Mouse (Mus musculus) midbrain, embryonic 16.5 days (tissue): ENCODE results near the gene Gm5485. TPM values are rescaled to one million over a fixed set of nuclear protein-coding genes. Genes with fewer than 3 reads are reported as not detected.

Experiments used
- ATAC-seq: fragments of 200-750 bp; cut with Nextera tagmentation; 2 replicates; pipeline ENCODE4 v1.8.0; 2017; ENCODE audit warnings: moderate TSS enrichment
- H3K27ac ChIP-seq: fragments of 300-500 bp; sonication (generic); 2 replicates; pipeline ENCODE4 v1.5.1; 2014; ENCODE audit warnings: mild to moderate bottlenecking, low read length, mixed read lengths
- H3K27me3 ChIP-seq: fragments of 300-500 bp; sonication (generic); 2 replicates; pipeline ENCODE4 v1.6.1; 2014; ENCODE audit warnings: low read depth, low read length, mixed read lengths; ENCODE audit not compliant: control insufficient read depth, insufficient read depth
- H3K36me3 ChIP-seq: fragments of 300-500 bp; sonication (generic); 2 replicates; pipeline ENCODE4 v1.6.1; 2014; ENCODE audit warnings: mild to moderate bottlenecking, low read length, moderate library complexity, mixed read lengths; ENCODE audit not compliant: control insufficient read depth, insufficient read depth
- H3K4me1 ChIP-seq: fragments of 300-500 bp; sonication (generic); 2 replicates; pipeline ENCODE4 v1.6.1; 2014; ENCODE audit warnings: mild to moderate bottlenecking, low read length, mixed read lengths; ENCODE audit not compliant: control insufficient read depth, insufficient read depth
- H3K4me2 ChIP-seq: fragments of 300-500 bp; sonication (generic); 2 replicates; pipeline ENCODE4 v1.6.1; 2014; ENCODE audit warnings: mild to moderate bottlenecking, low read length, mixed read lengths
- H3K4me3 ChIP-seq: fragments of 300-500 bp; sonication (generic); 2 replicates; pipeline ENCODE4 v1.5.1; 2014; ENCODE audit warnings: low read depth, mild to moderate bottlenecking, low read length, moderate library complexity, mixed read lengths
- H3K9ac ChIP-seq: fragments of 300-500 bp; sonication (generic); 2 replicates; pipeline ENCODE4 v1.6.1; 2014; ENCODE audit warnings: low read depth, low read length, mixed read lengths
- H3K9me3 ChIP-seq: fragments of 300-500 bp; sonication (generic); replicated peaks from 2 replicates; pipeline ENCODE4 v1.6.1; 2014; ENCODE audit warnings: mild to moderate bottlenecking, low read length, mixed read lengths; ENCODE audit not compliant: control insufficient read depth, poor library complexity, severe bottlenecking
- WGBS: fragments of 180-500 bp; shearing (Covaris S2); extraction: QIAGEN DNeasy Blood & Tissue Kit; methylation state at CpG from one replicate; pipeline ENCODE4 v1.1.7; 2014; 5-methylcytosine and 5-hydroxymethylcytosine counted together
- polyA plus RNA-seq: library from polyadenylated mRNA; unstranded; fragments of >200 nt; fragmentation: Nextera tagmentation; extraction: Ambion mirVana; gene quantifications from 2 replicates; pipeline ENCODE4 v1.2.1, GENCODE M21; 2015

Gene Gm5485
- polyA plus RNA-seq, 1 experiment from 2014 or later: not detected

DNA sequence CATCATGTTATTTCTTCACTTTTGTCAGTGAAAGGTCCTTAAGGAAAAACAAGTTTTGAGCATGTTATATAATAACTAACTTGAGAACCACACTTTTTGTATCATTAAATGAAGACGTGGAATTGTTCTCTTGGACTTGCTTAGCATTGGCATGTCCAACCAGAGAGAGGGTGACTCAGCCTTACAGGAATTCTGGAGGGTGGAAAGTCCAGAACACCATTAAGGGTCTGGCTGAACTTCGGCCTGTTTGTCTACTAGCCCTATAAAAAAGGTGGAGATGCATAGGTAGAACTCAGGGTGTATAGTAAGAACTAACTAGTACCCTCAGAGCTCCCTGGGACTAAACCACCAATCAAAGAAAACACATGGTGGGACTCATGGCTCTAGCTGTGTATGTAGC is 16.9 kb downstream of the Gm5485 start:
- WGBS: 97% methylated on average over 2 of the region's 2 CpGs
- no peak overlapping the region for H3K9ac ChIP-seq

DNA sequence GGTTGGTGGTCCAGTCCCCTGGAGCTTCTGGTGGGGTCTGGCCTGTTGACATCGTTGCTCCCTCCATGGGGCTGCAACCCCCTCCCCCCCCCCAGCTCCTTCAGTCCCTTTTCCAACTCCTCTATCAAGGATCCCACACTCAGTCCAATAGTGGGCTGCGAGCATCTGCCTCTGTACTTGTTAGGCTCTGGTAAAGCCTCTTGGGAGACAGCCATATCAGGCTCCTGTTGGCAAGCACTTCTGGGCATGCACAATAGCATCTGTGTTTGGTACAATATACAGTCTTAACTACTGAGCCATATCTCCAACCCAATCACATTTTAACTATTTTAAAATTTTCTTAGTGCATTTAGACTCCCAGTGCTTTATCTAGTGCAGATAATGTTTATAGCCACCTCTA is 25.2 kb downstream of the Gm5485 start:
- Histone ChIP-seq H3K4me3 (no peak overlapping the region), H3K27ac (no peak overlapping the region), H3K4me2 (no peak overlapping the region), H3K9me3 (no peaks in the 10 kb centered on the region), H3K36me3 (no peaks in the 10 kb centered on the region), H3K4me1 (no peaks in the 10 kb centered on the region), H3K27me3 (no peaks in the 10 kb centered on the region), H3K9ac (no peak overlapping the region)
- WGBS: 92% methylated on average over 2 of the region's 2 CpGs
- ATAC-seq: no peak

More for the DNA sequence above, 16.9 kb downstream of the Gm5485 start:
- no peak for ATAC-seq
- H3K36me3 ChIP-seq: no peaks in the 10 kb centered on the region
- no peak overlapping the region for H3K27ac ChIP-seq
- H3K4me1 ChIP-seq: no peaks in the 10 kb centered on the region
- H3K27me3 ChIP-seq: no peaks in the 10 kb centered on the region
- H3K9me3 ChIP-seq: no peaks in the 10 kb centered on the region
- no peak overlapping the region for H3K4me2 ChIP-seq
- H3K4me3 ChIP-seq: no peak overlapping the region

GRCm38 (mm10) chr16:48383582-48384257 is 28.5 kb downstream of the Gm5485 start:
- no peaks in the 10 kb centered on the region for H3K36me3 ChIP-seq
- no peak overlapping the region for H3K9ac ChIP-seq
- H3K4me1 ChIP-seq: no peaks in the 10 kb centered on the region
- H3K4me2 ChIP-seq: no peak overlapping the region
- H3K4me3 ChIP-seq: no peak overlapping the region
- H3K27me3 ChIP-seq: no peaks in the 10 kb centered on the region
- no peak for ATAC-seq
- 69% methylated on average over 2 of the region's 3 CpGs for WGBS
- H3K9me3 ChIP-seq: no peaks in the 10 kb centered on the region
- H3K27ac ChIP-seq: no peak overlapping the region

DNA sequence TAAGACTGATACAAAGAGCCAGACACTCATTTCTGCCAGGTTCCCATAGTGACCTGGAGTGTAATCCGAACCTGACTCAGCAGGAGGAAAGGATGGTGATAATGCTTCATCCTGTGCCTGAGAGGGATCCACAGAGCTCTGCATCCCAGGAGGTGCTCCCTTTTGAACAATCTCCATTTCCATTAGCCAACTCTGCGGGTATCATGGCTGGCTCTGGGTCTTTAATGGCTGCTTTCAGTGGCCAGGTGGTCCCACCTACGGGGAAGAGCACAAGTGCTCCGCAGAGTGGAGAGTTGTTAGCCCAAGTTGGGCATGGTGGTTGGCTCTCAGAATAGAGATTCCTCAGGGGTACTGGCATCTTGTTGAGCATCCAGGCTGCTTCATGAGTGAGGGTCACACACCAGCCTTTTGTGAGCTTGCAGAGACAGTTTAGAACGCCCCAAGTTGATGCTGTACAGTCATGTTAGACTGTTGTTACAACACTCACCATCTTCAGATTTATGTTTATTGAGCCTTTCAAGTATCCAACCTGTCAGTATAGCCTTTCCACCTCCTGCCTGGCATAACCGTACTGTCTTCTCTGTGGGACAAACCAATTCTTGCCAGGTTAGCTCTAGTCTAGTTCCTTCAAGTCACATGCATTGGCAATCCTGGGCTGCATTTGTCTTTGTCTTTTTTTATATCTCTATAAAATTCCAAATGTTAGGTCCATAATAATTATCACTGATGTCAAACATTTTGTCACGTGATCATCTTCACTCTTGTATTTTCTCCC is 38.3 kb downstream of the Gm5485 start:
- WGBS: 78% methylated on average over 7 of the region's 7 CpGs
- H3K9me3 ChIP-seq: no peaks in the 10 kb centered on the region
- H3K36me3 ChIP-seq: no peaks in the 10 kb centered on the region
- no peak overlapping the region for H3K4me3 ChIP-seq
- no peak overlapping the region for H3K4me2 ChIP-seq
- no peaks in the 10 kb centered on the region for H3K4me1 ChIP-seq
- ATAC-seq: no peak
- H3K27me3 ChIP-seq: no peaks in the 10 kb centered on the region
- no peak overlapping the region for H3K27ac ChIP-seq
- H3K9ac ChIP-seq: no peak overlapping the region

- Histone ChIP-seq H3K9ac (no peak overlapping the region), H3K27me3 (no peaks in the 10 kb centered on the region), H3K4me3 (no peak overlapping the region), H3K4me2 (no peak overlapping the region), H3K27ac (no peak overlapping the region), H3K36me3 (no peaks in the 10 kb centered on the region), H3K4me1 (no peaks in the 10 kb centered on the region), H3K9me3 (no peaks in the 10 kb centered on the region)
- 75% methylated on average over 6 of the region's 6 CpGs for WGBS
- no peak for ATAC-seq
Observed at GRCm38 (mm10) chr16:48372461-48372860, 39.8 kb downstream of the Gm5485 start.

DNA sequence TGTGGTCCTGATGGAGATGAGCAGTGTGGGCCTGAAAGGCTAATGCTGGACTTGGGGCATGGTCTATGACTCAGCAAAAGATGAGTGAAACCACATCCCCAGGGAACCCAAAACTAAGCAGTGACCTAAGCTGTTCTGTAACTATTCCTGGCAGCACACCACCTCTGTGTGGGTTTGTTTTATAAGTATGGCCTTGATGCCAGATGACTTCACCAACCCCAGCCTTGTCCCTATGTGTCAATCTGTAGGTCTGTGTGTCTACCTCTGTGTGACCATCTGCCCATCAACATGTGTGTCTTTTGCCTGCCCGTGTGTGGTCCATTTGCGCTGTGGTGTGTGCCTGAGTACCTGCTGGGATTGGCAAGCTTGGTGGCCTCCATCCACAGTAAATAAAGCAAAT is 44.1 kb downstream of the Gm5485 start:
- no peaks in the 10 kb centered on the region for H3K27me3 ChIP-seq
- ATAC-seq: no peak
- WGBS: 95% methylated on average over 2 of the region's 2 CpGs

DNA sequence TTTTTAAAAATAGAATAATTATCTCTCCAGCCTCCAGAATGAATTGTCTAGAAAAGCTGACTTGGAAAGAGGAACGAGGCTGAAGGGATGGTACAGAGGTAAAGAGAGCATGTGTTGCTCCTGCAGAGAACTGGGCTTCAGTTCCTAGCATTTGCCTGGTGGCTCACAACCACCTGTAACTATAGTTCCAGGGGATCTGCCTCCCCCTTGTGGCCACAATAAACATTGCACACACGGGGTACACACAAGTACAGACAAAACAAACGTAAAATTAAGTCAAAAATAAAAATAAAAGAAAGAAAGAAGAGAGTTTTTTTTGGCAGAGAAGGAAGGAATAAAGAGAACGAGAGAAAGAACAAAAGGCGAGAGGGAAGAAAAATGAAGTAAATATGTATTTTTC is 45.4 kb downstream of the Gm5485 start:
- H3K4me1 ChIP-seq: no peaks in the 10 kb centered on the region
- H3K4me2 ChIP-seq: no peak overlapping the region
- H3K27me3 ChIP-seq: no peaks in the 10 kb centered on the region
- no peaks in the 10 kb centered on the region for H3K9me3 ChIP-seq
- no peak overlapping the region for H3K27ac ChIP-seq
- H3K36me3 ChIP-seq: no peaks in the 10 kb centered on the region
- ATAC-seq: no peak
- whole genome bisulfite sequencing: 90% methylated on average over 5 of the region's 5 CpGs
- H3K9ac ChIP-seq: no peak overlapping the region
- no peak overlapping the region for H3K4me3 ChIP-seq

More for the DNA sequence above, 44.1 kb downstream of the Gm5485 start:
- Histone ChIP-seq H3K27ac (no peak overlapping the region), H3K4me2 (no peak overlapping the region), H3K4me1 (no peaks in the 10 kb centered on the region), H3K36me3 (no peaks in the 10 kb centered on the region), H3K9ac (no peak overlapping the region), H3K4me3 (no peak overlapping the region), H3K9me3 (no peaks in the 10 kb centered on the region)

GRCm38 (mm10) chr16:48360887-48361286 is 51.3 kb downstream of the Gm5485 start:
- no peaks in the 10 kb centered on the region for H3K36me3 ChIP-seq
- 86% methylated on average over 12 of the region's 12 CpGs for WGBS
- no peak for ATAC-seq

DNA sequence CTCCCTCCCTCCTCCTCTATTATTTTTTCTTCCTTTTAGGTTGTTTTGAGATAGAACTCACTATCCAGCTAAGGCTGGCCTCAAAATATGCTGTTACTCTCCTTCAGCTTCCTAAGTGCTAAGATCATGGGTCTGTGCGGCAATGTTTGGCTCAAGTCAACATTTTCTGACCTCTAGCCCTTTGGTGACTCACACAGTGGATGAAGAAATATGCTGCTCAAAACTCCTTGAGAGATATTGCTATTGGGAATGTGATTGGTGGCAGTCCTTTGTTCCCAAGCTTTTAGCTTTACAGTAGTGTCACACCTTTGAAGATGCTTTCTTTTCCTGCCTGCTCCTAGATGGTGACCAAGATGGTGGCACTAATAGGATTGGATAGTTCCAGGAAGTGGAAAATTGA is 55.8 kb downstream of the Gm5485 start:
- no peak for ATAC-seq
- Histone ChIP-seq H3K36me3 (no peaks in the 10 kb centered on the region), H3K27ac (no peak overlapping the region), H3K4me2 (no peak overlapping the region), H3K27me3 (no peaks in the 10 kb centered on the region), H3K9me3 (no peaks in the 10 kb centered on the region), H3K4me1 (no peaks in the 10 kb centered on the region), H3K9ac (no peak overlapping the region), H3K4me3 (no peak overlapping the region)
- 88% methylated on average over 1 of the region's 1 CpGs for WGBS

More at GRCm38 (mm10) chr16:48360887-48361286, 51.3 kb downstream of the Gm5485 start:
- Histone ChIP-seq H3K4me2 (no peak overlapping the region), H3K4me3 (no peak overlapping the region), H3K27ac (no peak overlapping the region), H3K9me3 (no peaks in the 10 kb centered on the region), H3K9ac (no peak overlapping the region), H3K4me1 (no peaks in the 10 kb centered on the region), H3K27me3 (no peaks in the 10 kb centered on the region)
